ENCODE assay signal across 8 mouse cellular contexts in the genomic region with DNA sequence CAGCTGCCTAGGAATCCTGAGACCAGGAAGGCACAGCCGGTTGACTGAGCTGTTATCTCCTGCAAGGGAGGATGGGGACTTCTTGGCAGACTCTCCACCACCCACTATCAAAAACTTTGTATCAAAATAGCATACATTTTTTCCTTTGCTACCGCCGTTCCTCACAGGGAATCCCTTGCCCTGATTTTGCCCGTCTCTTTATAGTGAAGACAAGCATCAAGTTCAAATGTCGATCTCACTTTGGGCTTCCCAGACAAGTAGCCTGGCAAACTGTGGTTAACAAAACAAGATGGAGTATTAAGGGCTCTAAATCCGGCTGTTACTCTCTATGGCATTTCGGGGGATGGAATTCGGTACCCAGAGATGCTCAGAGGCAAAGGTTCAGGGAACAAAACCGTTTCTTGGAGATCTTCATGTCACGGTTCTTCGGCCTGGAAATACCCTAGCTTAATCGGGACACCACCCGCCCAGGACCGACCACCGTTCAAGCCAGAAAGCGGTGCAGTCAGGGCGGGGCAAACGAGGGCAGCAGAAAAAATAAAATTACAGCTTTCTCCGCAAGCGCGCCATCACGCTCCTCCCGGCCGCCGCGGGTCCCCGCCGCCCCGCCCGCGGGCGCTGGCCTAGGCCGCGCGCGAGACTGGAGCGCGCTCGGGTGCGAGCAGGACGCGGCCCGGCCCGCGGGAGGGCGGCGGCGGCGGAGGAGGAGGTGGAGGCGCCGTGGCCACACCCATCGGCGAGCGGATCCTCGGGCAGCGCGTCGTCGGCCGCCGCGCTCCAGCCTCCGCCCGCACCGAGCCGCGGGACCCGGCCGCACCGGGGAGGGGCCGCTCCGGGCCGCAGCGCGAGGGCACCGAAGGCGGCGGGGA. TPM values are rescaled to one million over a fixed set of nuclear protein-coding genes. Genes with fewer than 3 reads are reported as not detected.
DNase-seq lines count a peak whose midpoint lies in the region; ATAC-seq and TF ChIP-seq lines count a peak whose summit lies in the region.

A gene (plus strand): TSS at position 748 of the 869 bp plus-strand sequence.

- under 1% methylated on average over 35 of the region's 78 CpGs for WGBS in forebrain, embryonic 13.5 days
- WGBS in heart, postnatal 0 days, result 1% methylated on average over 77 of the region's 78 CpGs
- under 1% methylated on average over 41 of the region's 78 CpGs for WGBS in neural tube, embryonic 14.5 days

- no peak for DNase-seq in CH12.LX (ENCODE audit: extremely low read depth)
- peak; percentile 68 for DNase-seq in c-Kit-positive CD71-positive TER-119-positive erythroid progenitor cells, embryonic 14.5 days (ENCODE audit: low spot score)
- DNase-seq in heart, postnatal 0 days (ENCODE audit: low spot score), result peak; percentile 67
- DNase-seq in kidney, postnatal 4 days, result peak; percentile 87 to 93
- peak; percentile 87 to 88 for DNase-seq in lung, adult 18-20 months

- H3K9me3 ChIP-seq in CH12.LX (replicated peaks; ENCODE audit: low read length), result no peaks in the 10 kb centered on the region
- H3K9me3 ChIP-seq in forebrain, embryonic 13.5 days (replicated peaks), result no peaks in the 10 kb centered on the region
- no peaks in the 10 kb centered on the region for H3K9me3 ChIP-seq in heart, postnatal 0 days (replicated peaks; ENCODE audit: control insufficient read depth, low read length)
- H3K9me3 ChIP-seq in neural tube, embryonic 14.5 days (ENCODE audit: control insufficient read depth, low read length), result no peaks in the 10 kb centered on the region

- H3K4me3 ChIP-seq in CH12.LX (replicated peaks in 1 of 3; ENCODE audit: low read depth in 2 of 3, low read length in 2 of 3, poor library complexity in 1 of 3), result peak within 1 kb of the TSS; percentile 79 to 86 (median 82)
- peak within 1 kb of the TSS; percentile 98 for H3K4me3 ChIP-seq in forebrain, embryonic 13.5 days
- peak within 1 kb of the TSS; percentile 81 for H3K4me3 ChIP-seq in heart, postnatal 0 days (ENCODE audit: low read depth, low read length)
- H3K4me3 ChIP-seq in neural tube, embryonic 14.5 days (ENCODE audit: low read depth, low read length), result peak within 1 kb of the TSS; percentile 98
- peak within 1 kb of the TSS; percentile 93 for H3K4me3 ChIP-seq in testis, adult 2 months (ENCODE audit: control insufficient read depth, low read depth, low read length)

- no peak for TF ChIP-seq CTCF in CH12.LX (conservative IDR thresholded peaks at IDR 0.05 in 1 of 2, IDR thresholded peaks at IDR 0.05 in 1 of 2; ENCODE audit: low read depth in 2 of 2, low read length in 2 of 2)
- no peak for TF ChIP-seq CTCF in heart, postnatal 0 days (IDR thresholded peaks at IDR 0.05; ENCODE audit: low read depth)
- TF ChIP-seq CTCF in testis, adult 2 months (IDR thresholded peaks at IDR 0.05; ENCODE audit: control insufficient read depth, insufficient read depth, insufficient replicate concordance, low read depth, low read length), result no peak

- peak within 1 kb of the TSS; percentile 67 for H3K9ac ChIP-seq in CH12.LX (ENCODE audit: insufficient read depth, low read depth)
- H3K9ac ChIP-seq in forebrain, embryonic 13.5 days, result peak within 1 kb of the TSS; percentile 98
- H3K9ac ChIP-seq in heart, postnatal 0 days (replicated peaks; ENCODE audit: low read depth, low read length), result peak within 1 kb of the TSS; percentile 89
- H3K9ac ChIP-seq in neural tube, embryonic 14.5 days (replicated peaks; ENCODE audit: low read depth, low read length), result peak within 1 kb of the TSS; percentile 99

- H3K4me2 ChIP-seq in CH12.LX (ENCODE audit: insufficient read depth, low read depth, poor library complexity, severe bottlenecking), result peak within 1 kb of the TSS; percentile 88
- peak within 1 kb of the TSS; percentile 85 for H3K4me2 ChIP-seq in forebrain, embryonic 13.5 days
- H3K4me2 ChIP-seq in heart, postnatal 0 days (ENCODE audit: low read depth, low read length), result peak within 1 kb of the TSS; percentile 91
- H3K4me2 ChIP-seq in neural tube, embryonic 14.5 days (ENCODE audit: low read depth, low read length), result peak within 1 kb of the TSS; percentile 92

- dilution Hi-C loops in CH12.LX (cut with MboI; ENCODE audit: extremely low pct_ligation_motif_present, extremely low pct_unique_long_range_greater_than_20kb, low sequenced_read_pairs), result no loop called here

- peak; percentile 85 for ATAC-seq in forebrain, embryonic 13.5 days
- peak; percentile 83 for ATAC-seq in heart, postnatal 0 days (ENCODE audit: insufficient read depth, low read depth)
- ATAC-seq in neural tube, embryonic 14.5 days (ENCODE audit: low read depth), result peak; percentile 79

- in situ Hi-C loops in CH12.LX (cut with MboI; ENCODE audit: low pct_ligation_motif_present, low pct_unique_long_range_greater_than_20kb, low sequenced_read_pairs), result no loop called here

- H3K36me3 ChIP-seq in CH12.LX (replicated peaks in 1 of 2; ENCODE audit: control insufficient read depth in 1 of 2, insufficient read depth in 1 of 2, low read length in 1 of 2), result peaks cover 29 to 66% of the 10 kb centered on the region in 2 experiments
- H3K36me3 ChIP-seq in forebrain, embryonic 13.5 days (ENCODE audit: poor library complexity, severe bottlenecking), result peaks cover 4% of the 10 kb centered on the region; the same call in 1 of the 2 replicates
- peaks cover 4% of the 10 kb centered on the region for H3K36me3 ChIP-seq in heart, postnatal 0 days (replicated peaks; ENCODE audit: control insufficient read depth, insufficient read depth, low read length)
- 0 out of 2 replicates have a peak, but pooled peaks cover 1% of the 10 kb centered on the region for H3K36me3 ChIP-seq in neural tube, embryonic 14.5 days (ENCODE audit: control insufficient read depth, insufficient read depth, low read length)
- H3K36me3 ChIP-seq in testis, adult 2 months (ENCODE audit: control insufficient read depth, insufficient read depth, low read length), result no peaks in the 10 kb centered on the region

- no peak for TF ChIP-seq EP300 in CH12.LX (IDR thresholded peaks at IDR 0.05; ENCODE audit: low read length)
- TF ChIP-seq EP300 in heart, postnatal 0 days (IDR thresholded peaks at IDR 0.05; ENCODE audit: low read depth), result no peak

- peak within 1 kb of the TSS; percentile 34 for H3K27ac ChIP-seq in CH12.LX (ENCODE audit: insufficient read depth, low read depth)
- H3K27ac ChIP-seq in forebrain, embryonic 13.5 days, result peak within 1 kb of the TSS; percentile 92
- H3K27ac ChIP-seq in heart, postnatal 0 days (ENCODE audit: low read depth), result peak within 1 kb of the TSS; percentile 91
- peak within 1 kb of the TSS; percentile 98 for H3K27ac ChIP-seq in neural tube, embryonic 14.5 days (ENCODE audit: low read depth, low read length)
- H3K27ac ChIP-seq in testis, adult 2 months (ENCODE audit: control insufficient read depth, insufficient read depth, low read depth, low read length), result peak within 1 kb of the TSS; percentile 88

- H3K79me2 ChIP-seq in CH12.LX (replicated peaks; ENCODE audit: control insufficient read depth, extremely low read depth, insufficient read depth, poor library complexity, severe bottlenecking), result peaks cover 14% of the 10 kb centered on the region

- no peaks in the 10 kb centered on the region for H3K27me3 ChIP-seq in CH12.LX (replicated peaks)
- H3K27me3 ChIP-seq in forebrain, embryonic 13.5 days, result peaks cover 8% of the 10 kb centered on the region; the same call in 1 of the 2 replicates
- peaks cover 40% of the 10 kb centered on the region for H3K27me3 ChIP-seq in heart, postnatal 0 days (ENCODE audit: control insufficient read depth, insufficient read depth, low read length)
- no peaks in the 10 kb centered on the region for H3K27me3 ChIP-seq in neural tube, embryonic 14.5 days (ENCODE audit: control insufficient read depth, insufficient read depth, low read length)
- no peaks in the 10 kb centered on the region for H3K27me3 ChIP-seq in testis, adult 2 months (ENCODE audit: control insufficient read depth, insufficient read depth, low read length)

- TF ChIP-seq POLR2A in CH12.LX (IDR thresholded peaks at IDR 0.05; ENCODE audit: low read depth, low read length), result peak; percentile 32
- no peak for TF ChIP-seq POLR2A in testis, adult 2 months (IDR thresholded peaks at IDR 0.05; ENCODE audit: control insufficient read depth, low read depth, low read length)

- peaks cover 10 to 67% of the 10 kb centered on the region in 2 experiments for H3K4me1 ChIP-seq in CH12.LX (ENCODE audit: control insufficient read depth in 1 of 2, insufficient read depth in 2 of 2)
- H3K4me1 ChIP-seq in forebrain, embryonic 13.5 days, result peaks cover 36% of the 10 kb centered on the region
- peaks cover 13% of the 10 kb centered on the region; the same call in 1 of the 2 replicates for H3K4me1 ChIP-seq in heart, postnatal 0 days (ENCODE audit: control insufficient read depth, insufficient read depth)
- H3K4me1 ChIP-seq in neural tube, embryonic 14.5 days (ENCODE audit: control insufficient read depth, insufficient read depth, low read length), result peaks cover 24% of the 10 kb centered on the region
- H3K4me1 ChIP-seq in testis, adult 2 months (ENCODE audit: control insufficient read depth, insufficient read depth, low read length), result peaks cover 16% of the 10 kb centered on the region

- TF ChIP-seq RAD21 in CH12.LX (IDR thresholded peaks at IDR 0.05; ENCODE audit: low read depth, low read length), result no peak

TF ChIP-seq in CH12.LX, 34 proteins besides CTCF, POLR2A, EP300 and RAD21:
- TF ChIP-seq ZKSCAN1 (IDR thresholded peaks at IDR 0.05; ENCODE audit: borderline replicate concordance, low read depth, low read length), result no peak
- 0 out of 2 replicates have a peak, but pooled peaks have one; percentile 15 for TF ChIP-seq CHD2 (IDR thresholded peaks at IDR 0.05; ENCODE audit: low read length)
- no peak for TF ChIP-seq JUN (IDR thresholded peaks at IDR 0.05; ENCODE audit: insufficient read depth, low read depth, low read length)
- no peak for TF ChIP-seq ZMIZ1 (IDR thresholded peaks at IDR 0.05; ENCODE audit: low read depth, low read length)
- 0 out of 2 replicates have a peak, but pooled peaks have one; percentile 16 for TF ChIP-seq NRF1 (IDR thresholded peaks at IDR 0.05; ENCODE audit: low read depth, low read length)
- TF ChIP-seq PAX5 (IDR thresholded peaks at IDR 0.05; ENCODE audit: low read length), result no peak
- TF ChIP-seq SIN3A (IDR thresholded peaks at IDR 0.05; ENCODE audit: low read length), result no peak
- peak; percentile 18; the same call in 1 of the 2 replicates for TF ChIP-seq MEF2A (IDR thresholded peaks at IDR 0.05; ENCODE audit: borderline replicate concordance, low read depth, low read length)
- no peak for TF ChIP-seq SMC3 (IDR thresholded peaks at IDR 0.05; ENCODE audit: low read depth, low read length)

RNA-seq across cellular contexts. Expression of the gene that starts here (rescaled TPM):
- total RNA-seq in CH12.LX (2012; rRNA removed) (8.5 and 10.9 TPM in 2 replicates), CH12.LX (2014; rRNA removed) (4.2 and 4.7 TPM in 2 replicates)
- polyA plus RNA-seq in CH12.LX (2012; ENCODE audit: insufficient read length, low read depth), result 42.1 and 52.7 TPM in 2 replicates
- 161 and 162 TPM in 2 replicates for polyA plus RNA-seq in forebrain, embryonic 13.5 days (2015; fragmentation: Nextera tagmentation; extraction: Ambion mirVana)
- 40.1 and 43.4 TPM in 2 replicates for total RNA-seq in heart, postnatal 0 days (2014; rRNA removed; ENCODE audit: low replicate concordance)
- polyA plus RNA-seq in heart, postnatal 0 days (2015; fragmentation: Nextera tagmentation; extraction: Ambion mirVana), result 31.9 and 35.3 TPM in 2 replicates
- polyA plus RNA-seq in neural tube, embryonic 14.5 days (2014; fragmentation: Nextera tagmentation; extraction: Ambion mirVana), result 335 and 370 TPM in 2 replicates
- 16.9 and 20.6 TPM in 2 replicates for polyA plus RNA-seq in testis, adult 2 months (2012; rRNA removed)

Comparison
In these comparisons a context has a peak if more than half of its experiments do, and no peak if none do; other contexts are left out.
1. H3K27ac ChIP-seq: peak in every context shown above with its lines; median percentile 98 in neural tube, embryonic 14.5 days; 92 in forebrain, embryonic 13.5 days; 91 in heart, postnatal 0 days; 88 in testis, adult 2 months; 34 in CH12.LX.